Mouse (Mus musculus): ENCODE measurements around the gene Olfr140.

- no peak for TF ChIP-seq CTCF (IDR thresholded peaks at IDR 0.05; ENCODE audit: borderline replicate concordance, control insufficient read depth, extremely low read depth, insufficient read depth, low read length, poor library complexity)
- no peak for TF ChIP-seq POLR2A (IDR thresholded peaks at IDR 0.05; ENCODE audit: control insufficient read depth, extremely low read depth, insufficient read depth, low read length, poor library complexity)
Observed at GRCm38 (mm10) chr2:90011831-90012230, 51.6 kb downstream of the Olfr140 start, which contains the start of gene Olfr1263.

Measured in thymus, adult 2 months (tissue).